Mouse (Mus musculus) liver, embryonic 11.5 days (tissue): ENCODE results near the gene Tnip2. TPM values are rescaled to one million over a fixed set of nuclear protein-coding genes. Genes with fewer than 3 reads are reported as not detected.
A peak's percentile ranks its signal among the peaks of the same experiment; 100 is the strongest.

Experiments used
- ATAC-seq: fragments of 200-750 bp; cut with Nextera tagmentation; replicated peaks from 2 replicates; pipeline ENCODE4 v1.8.0; 2017; ENCODE audit warnings: moderate number of reproducible peaks, mild to moderate bottlenecking, moderate TSS enrichment, moderate library complexity; ENCODE audit not compliant: low FRiP score
- DNase-seq: peaks from one replicate; pipeline ENCODE4 v3.0.0-alpha.2; 2017; ENCODE audit warnings: low spot score
- H3K27ac ChIP-seq: fragments of 300-500 bp; sonication (generic); 2 replicates; pipeline ENCODE4 v1.5.1; 2014; ENCODE audit warnings: mild to moderate bottlenecking, low read depth, low read length, control low read depth
- H3K27me3 ChIP-seq: fragments of 300-500 bp; sonication (generic); replicated peaks from 2 replicates; pipeline ENCODE4 v1.6.1; 2014; ENCODE audit warnings: low read length, mixed read lengths; ENCODE audit not compliant: control insufficient read depth, insufficient read depth
- H3K36me3 ChIP-seq: fragments of 300-500 bp; sonication (generic); 2 replicates; pipeline ENCODE4 v1.6.1; 2014; ENCODE audit warnings: mild to moderate bottlenecking, low read length, moderate library complexity, mixed read lengths; ENCODE audit not compliant: control insufficient read depth, insufficient read depth
- H3K4me1 ChIP-seq: fragments of 300-500 bp; sonication (generic); replicated peaks from 2 replicates; pipeline ENCODE4 v1.6.1; 2014; ENCODE audit warnings: low read length, mixed read lengths; ENCODE audit not compliant: control insufficient read depth, insufficient read depth
- H3K4me2 ChIP-seq: fragments of 300-500 bp; sonication (generic); 2 replicates; pipeline ENCODE4 v1.6.1; 2014; ENCODE audit warnings: mild to moderate bottlenecking, control low read depth, moderate library complexity
- H3K4me3 ChIP-seq: fragments of 300-500 bp; sonication (generic); 2 replicates; pipeline ENCODE4 v1.5.1; 2014; ENCODE audit warnings: low read depth, low read length, control low read depth
- H3K9ac ChIP-seq: fragments of 300-500 bp; sonication (generic); 2 replicates; pipeline ENCODE4 v1.6.1; 2014; ENCODE audit warnings: low read depth, low read length, control low read depth
- H3K9me3 ChIP-seq: fragments of 300-500 bp; sonication (generic); 2 replicates; pipeline ENCODE4 v1.6.1; 2016; ENCODE audit warnings: low read length, inconsistent platforms, mixed read lengths; ENCODE audit not compliant: control insufficient read depth
- WGBS: fragments of 180-500 bp; shearing (Covaris S2); extraction: QIAGEN DNeasy Blood & Tissue Kit; methylation state at CpG from one replicate; pipeline ENCODE4 v1.1.7; 2014; 5-methylcytosine and 5-hydroxymethylcytosine counted together
- polyA plus RNA-seq: library from polyadenylated mRNA; unstranded; fragments of >200 nt; fragmentation: Nextera tagmentation; extraction: Ambion mirVana; gene quantifications from 2 replicates; pipeline ENCODE4 v1.2.1, GENCODE M21; 2014

The Tnip2 gene
- 12.3 and 12.8 TPM in 2 replicates for polyA plus RNA-seq

DNA sequence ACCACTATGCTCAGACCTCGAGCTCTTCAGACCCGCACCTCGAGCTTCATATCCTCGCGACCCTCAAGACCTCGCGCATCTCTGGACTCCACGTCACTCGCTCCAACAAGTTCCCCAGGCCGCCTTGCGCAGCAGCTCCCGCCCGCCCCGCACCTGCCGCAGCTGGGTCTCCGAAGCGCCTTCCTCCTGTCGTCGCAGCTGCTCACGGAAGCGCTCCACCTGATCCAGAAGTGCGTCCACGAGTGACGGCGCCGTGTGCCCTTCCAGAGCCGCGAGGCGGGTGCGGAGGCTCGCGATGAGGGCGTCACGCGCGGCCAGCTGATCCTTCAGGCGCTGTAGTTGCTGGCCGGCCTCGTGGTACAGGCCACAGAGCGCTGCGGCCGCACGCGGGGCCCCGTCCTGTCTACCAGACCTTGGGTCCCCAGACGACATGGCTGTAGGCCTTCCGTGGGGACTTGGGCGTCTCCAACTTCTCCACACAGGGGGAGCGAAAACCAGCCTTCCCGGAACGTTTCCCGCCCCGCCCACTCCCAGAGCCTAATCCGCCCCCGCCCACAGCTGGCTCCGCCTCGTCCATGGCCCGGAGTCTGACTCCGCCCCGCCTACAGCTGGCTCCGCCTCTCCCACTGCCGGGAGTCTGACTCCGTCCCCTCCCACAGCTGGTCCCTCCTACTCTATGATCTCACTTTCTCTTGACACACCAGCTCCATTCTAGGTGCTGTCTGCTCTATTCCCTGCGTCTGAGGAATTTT lies at the start of gene Tnip2:
TSS of gene Tnip2 (minus strand) at position 526 of the 752 bp plus-strand sequence.
- Histone ChIP-seq H3K27ac (peak within 1 kb of the TSS; percentile 22; the same call in 1 of the 2 replicates), H3K4me2 (peak within 1 kb of the TSS; percentile 98), H3K36me3 (no peaks in the 10 kb centered on the region; the same call in 1 of the 2 replicates), H3K4me3 (peak within 1 kb of the TSS; percentile 79), H3K9me3 (no peaks in the 10 kb centered on the region), H3K9ac (peak within 1 kb of the TSS; percentile 91), H3K4me1 (peaks cover 10% of the 10 kb centered on the region), H3K27me3 (no peaks in the 10 kb centered on the region)
- peak; percentile 96 for ATAC-seq
- under 1% methylated on average over 64 of the region's 64 CpGs for WGBS
- DNase-seq, result peak; percentile 96

GRCm38 (mm10) chr5:34551821-34552220 lies 38.0 kb upstream of the Tnip2 start:
- no peak overlapping the region for H3K4me3 ChIP-seq
- H3K9me3 ChIP-seq, result no peaks in the 10 kb centered on the region
- peaks cover 19% of the 10 kb centered on the region for H3K36me3 ChIP-seq
- H3K27ac ChIP-seq, result no peak overlapping the region
- ATAC-seq (no peak), DNase-seq (no peak)
- H3K4me1 ChIP-seq, result peaks cover 11% of the 10 kb centered on the region
- H3K4me2 ChIP-seq, result no peak overlapping the region
- WGBS, result 96% methylated on average over 4 of the region's 4 CpGs
- no peaks in the 10 kb centered on the region for H3K27me3 ChIP-seq
- H3K9ac ChIP-seq, result no peak overlapping the region

- WGBS, result 38% methylated on average over 6 of the region's 6 CpGs
- Histone ChIP-seq H3K36me3 (peaks cover 13% of the 10 kb centered on the region; the same call in 1 of the 2 replicates), H3K9ac (peak overlapping the region; percentile 94), H3K4me2 (peak overlapping the region; percentile 95), H3K9me3 (no peaks in the 10 kb centered on the region), H3K4me3 (peak overlapping the region; percentile 88), H3K27me3 (no peaks in the 10 kb centered on the region), H3K4me1 (peaks cover 11% of the 10 kb centered on the region), H3K27ac (no peak overlapping the region)
- ATAC-seq (no peak), DNase-seq (no peak)
Measured at GRCm38 (mm10) chr5:34550251-34550650, 36.5 kb upstream of the Tnip2 start.

GRCm38 (mm10) chr5:34549483-34550221 lies 35.9 kb upstream of the Tnip2 start:
- ATAC-seq (peak; percentile 81), DNase-seq (peak; percentile 75)
- no peaks in the 10 kb centered on the region for H3K27me3 ChIP-seq
- 3% methylated on average over 48 of the region's 49 CpGs for WGBS
- no peaks in the 10 kb centered on the region for H3K9me3 ChIP-seq
- H3K9ac ChIP-seq, result peak overlapping the region; percentile 94
- peaks cover 12% of the 10 kb centered on the region; the same call in 1 of the 2 replicates for H3K36me3 ChIP-seq
- peak overlapping the region; percentile 95 for H3K4me2 ChIP-seq
- H3K4me1 ChIP-seq, result peaks cover 11% of the 10 kb centered on the region
- peak overlapping the region; percentile 64 for H3K27ac ChIP-seq
- H3K4me3 ChIP-seq, result peak overlapping the region; percentile 88

DNA sequence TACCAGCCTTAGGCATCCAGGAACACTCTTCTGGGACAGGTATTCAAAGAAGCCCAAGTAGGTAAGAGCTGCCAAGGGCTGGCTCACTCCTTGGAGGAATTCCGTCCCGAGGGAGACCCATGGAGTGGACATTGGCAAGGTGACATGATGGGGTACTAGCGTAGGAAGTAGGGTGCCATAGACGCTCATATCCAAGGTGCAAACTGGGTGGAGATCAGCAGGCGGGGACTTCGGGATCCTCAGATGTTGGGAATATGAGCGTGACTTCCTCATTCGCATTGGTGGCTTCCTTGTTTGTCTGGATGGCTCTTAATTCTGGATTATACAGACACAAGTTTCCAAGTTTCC lies 35.3 kb upstream of the Tnip2 start:
- no peak overlapping the region for H3K27ac ChIP-seq
- peaks cover 12% of the 10 kb centered on the region; the same call in 1 of the 2 replicates for H3K36me3 ChIP-seq
- ATAC-seq, result peak; percentile 9; the same call in 1 of the 2 replicates
- H3K4me2 ChIP-seq, result peak overlapping the region; percentile 95
- no peak for DNase-seq
- no peaks in the 10 kb centered on the region for H3K9me3 ChIP-seq
- H3K27me3 ChIP-seq, result no peaks in the 10 kb centered on the region
- H3K4me1 ChIP-seq, result peaks cover 11% of the 10 kb centered on the region
- peak overlapping the region; percentile 88 for H3K4me3 ChIP-seq
- 30% methylated on average over 8 of the region's 8 CpGs for WGBS
- H3K9ac ChIP-seq, result peak overlapping the region; percentile 94

- Histone ChIP-seq H3K4me3 (no peak overlapping the region), H3K9ac (no peak overlapping the region), H3K4me1 (peaks cover 17% of the 10 kb centered on the region), H3K9me3 (no peaks in the 10 kb centered on the region), H3K27ac (no peak overlapping the region), H3K27me3 (no peaks in the 10 kb centered on the region), H3K36me3 (peaks cover 5% of the 10 kb centered on the region; the same call in 1 of the 2 replicates), H3K4me2 (no peak overlapping the region)
- DNase-seq (no peak), ATAC-seq (no peak)
Measured at GRCm38 (mm10) chr5:34547410-34547809, 33.6 kb upstream of the Tnip2 start.

- peak overlapping the region; percentile 38; the same call in 1 of the 2 replicates for H3K27ac ChIP-seq
- peak overlapping the region; percentile 33 for H3K4me2 ChIP-seq
- no peak for DNase-seq
Measured at GRCm38 (mm10) chr5:34543114-34543513, 29.3 kb upstream of the Tnip2 start.

GRCm38 (mm10) chr5:34542166-34542565 lies 28.4 kb upstream of the Tnip2 start:
- 75% methylated on average over 1 of the region's 1 CpGs for WGBS
- H3K4me1 ChIP-seq, result peaks cover 6% of the 10 kb centered on the region; the same call in 1 of the 2 replicates
- no peaks in the 10 kb centered on the region; the same call in 1 of the 2 replicates for H3K36me3 ChIP-seq
- H3K27me3 ChIP-seq, result no peaks in the 10 kb centered on the region
- H3K4me2 ChIP-seq, result no peak overlapping the region
- DNase-seq, result no peak
- H3K9ac ChIP-seq, result no peak overlapping the region
- no peak overlapping the region for H3K4me3 ChIP-seq
- ATAC-seq, result no peak
- no peak overlapping the region for H3K27ac ChIP-seq
- H3K9me3 ChIP-seq, result no peaks in the 10 kb centered on the region

More at GRCm38 (mm10) chr5:34543114-34543513, 29.3 kb upstream of the Tnip2 start:
- no peak overlapping the region for H3K4me3 ChIP-seq
- 39% methylated on average over 4 of the region's 4 CpGs for WGBS
- no peaks in the 10 kb centered on the region; the same call in 1 of the 2 replicates for H3K36me3 ChIP-seq
- H3K27me3 ChIP-seq, result no peaks in the 10 kb centered on the region
- peaks cover 6% of the 10 kb centered on the region; the same call in 1 of the 2 replicates for H3K4me1 ChIP-seq
- H3K9me3 ChIP-seq, result no peaks in the 10 kb centered on the region
- no peak overlapping the region for H3K9ac ChIP-seq
- 0 out of 2 replicates have a peak, but pooled peaks have one; percentile 43 for ATAC-seq
